Mouse (Mus musculus) ovary, adult 18-20 months (tissue): ENCODE results near the gene Lgr5.

ENCODE experiments used
- DNase-seq: peaks from one replicate; pipeline ENCODE4 v3.0.0; 2022; ENCODE audit warnings: low spot score, mixed read lengths

Gene Lgr5

DNA sequence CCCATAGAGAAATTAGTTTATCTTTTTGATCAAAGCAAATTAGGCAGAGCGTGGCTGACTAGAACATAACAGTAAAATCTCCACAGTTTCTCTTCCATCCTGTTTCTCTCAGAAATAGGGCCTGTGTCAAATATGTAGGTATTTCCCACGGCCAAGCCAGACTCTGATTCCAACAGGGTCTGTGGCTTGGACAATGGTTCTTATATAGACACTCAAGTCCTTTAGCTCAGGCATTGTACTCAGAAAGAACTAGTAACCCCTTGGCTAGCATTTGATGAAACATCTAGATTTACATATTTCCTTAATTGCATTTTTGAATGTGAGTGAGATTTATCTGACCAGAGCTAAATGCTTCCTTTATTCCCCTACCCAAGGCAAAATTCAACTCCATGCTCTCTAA lies 17.0 kb downstream of the Lgr5 start:
- no peak for DNase-seq

DNA sequence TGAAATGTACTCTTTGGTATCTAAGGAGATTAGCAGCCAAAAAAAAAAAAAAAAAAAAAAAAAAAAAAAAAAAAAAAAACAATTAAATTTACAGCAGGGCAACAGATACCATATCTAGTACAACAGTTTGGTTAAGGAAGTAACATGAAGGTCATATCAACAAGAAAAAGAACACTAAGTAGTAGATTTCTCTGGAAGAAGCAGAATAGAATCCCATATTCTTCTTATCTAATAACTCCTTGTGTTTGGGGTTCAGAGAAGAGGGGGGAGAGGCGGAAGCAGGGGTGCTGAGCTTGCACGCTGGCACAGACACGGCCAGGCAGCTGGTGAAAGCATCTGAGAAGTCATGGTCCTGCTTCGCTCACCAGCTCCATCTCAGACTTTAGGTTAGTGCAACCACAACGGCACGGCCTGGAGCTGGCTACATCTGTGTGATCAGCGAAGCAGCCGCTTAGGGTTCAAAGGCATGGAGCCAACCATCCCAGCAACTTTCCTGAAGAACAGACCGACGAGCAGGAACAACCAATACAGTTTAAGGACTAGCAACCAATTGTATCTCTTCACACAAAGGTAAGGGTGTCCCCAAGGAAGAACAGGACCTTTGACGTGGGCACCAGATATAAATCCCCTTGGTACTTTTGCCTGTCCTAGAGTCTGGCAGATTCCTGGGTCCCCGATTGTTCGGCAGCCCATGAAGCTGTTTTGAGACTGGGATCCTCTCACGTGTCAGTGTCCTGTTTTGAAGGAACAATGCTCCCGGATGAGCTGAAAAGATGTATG lies 17.7 kb downstream of the Lgr5 start, which contains the start of gene A930009A15Rik:
Gene A930009A15Rik (plus strand): TSS at position 275 of the 780 bp plus-strand sequence.
- DNase-seq = no peak

GRCm38 (mm10) chr10:115563961-115564360 lies 23.6 kb downstream of the Lgr5 start:
- no peak for DNase-seq

- DNase-seq = no peak
These were observed 24.5 kb downstream of the Lgr5 start for GRCm38 (mm10) chr10:115562911-115563686.

DNA sequence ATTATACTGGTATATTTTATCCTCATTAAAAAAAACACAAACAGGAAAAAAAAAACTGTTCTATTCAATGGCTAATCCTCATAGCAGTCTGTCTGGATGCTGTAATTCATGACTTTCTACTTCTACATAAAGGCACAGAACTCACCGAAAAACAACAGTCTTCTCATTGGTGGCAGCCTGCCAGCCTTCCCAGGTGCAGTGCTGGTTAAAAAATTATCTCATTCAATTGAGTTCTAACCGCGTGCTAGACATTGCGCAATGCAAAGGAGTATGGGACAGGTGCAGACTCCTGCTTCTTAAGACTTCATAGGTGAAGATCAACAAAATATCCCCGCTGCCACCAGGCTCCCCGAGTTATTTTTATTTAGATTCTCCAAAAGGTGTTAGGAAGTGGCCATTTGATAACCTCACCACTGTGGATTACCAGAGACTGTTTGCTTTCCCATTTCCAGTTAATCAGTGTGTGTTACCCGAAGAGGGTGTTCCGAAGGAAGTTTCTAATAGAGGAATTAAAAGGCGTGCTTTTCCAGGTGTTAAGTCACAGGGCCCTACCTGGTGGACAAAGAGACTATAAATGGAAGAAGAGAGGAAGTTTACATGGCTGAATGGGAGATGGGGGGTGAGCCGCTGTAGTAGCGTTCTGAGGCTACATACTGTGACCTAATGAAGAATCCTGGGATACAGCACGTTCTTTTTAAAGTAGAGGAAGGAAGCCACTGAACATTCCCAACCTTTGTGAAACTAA lies 26.3 kb downstream of the Lgr5 start:
- no peak for DNase-seq

GRCm38 (mm10) chr10:115556738-115557242 lies 30.8 kb downstream of the Lgr5 start:
- no peak for DNase-seq

GRCm38 (mm10) chr10:115555191-115555765 lies 32.3 kb downstream of the Lgr5 start:
- no peak for DNase-seq

- DNase-seq = no peak
These were observed 34.0 kb downstream of the Lgr5 start for GRCm38 (mm10) chr10:115553352-115554113.

DNA sequence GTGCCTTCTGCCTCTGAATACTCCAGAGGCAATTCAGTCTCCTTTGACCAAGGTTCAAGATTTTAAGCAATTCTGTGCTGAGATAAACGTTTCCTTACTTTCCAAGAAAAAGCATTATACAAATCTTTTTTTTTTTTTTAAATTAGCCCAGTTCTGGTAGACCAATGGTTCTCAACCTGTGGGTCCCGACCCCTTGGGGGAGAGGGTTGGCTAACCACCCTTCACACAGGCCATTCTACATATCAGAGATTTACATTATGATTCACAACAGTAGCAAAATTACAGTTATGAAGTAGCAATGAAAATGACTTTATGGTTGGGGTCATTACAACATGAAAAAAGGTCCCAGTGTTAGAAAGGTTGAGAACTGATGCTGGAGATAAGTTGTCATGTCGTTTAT lies 36.5 kb downstream of the Lgr5 start:
- DNase-seq = no peak

DNA sequence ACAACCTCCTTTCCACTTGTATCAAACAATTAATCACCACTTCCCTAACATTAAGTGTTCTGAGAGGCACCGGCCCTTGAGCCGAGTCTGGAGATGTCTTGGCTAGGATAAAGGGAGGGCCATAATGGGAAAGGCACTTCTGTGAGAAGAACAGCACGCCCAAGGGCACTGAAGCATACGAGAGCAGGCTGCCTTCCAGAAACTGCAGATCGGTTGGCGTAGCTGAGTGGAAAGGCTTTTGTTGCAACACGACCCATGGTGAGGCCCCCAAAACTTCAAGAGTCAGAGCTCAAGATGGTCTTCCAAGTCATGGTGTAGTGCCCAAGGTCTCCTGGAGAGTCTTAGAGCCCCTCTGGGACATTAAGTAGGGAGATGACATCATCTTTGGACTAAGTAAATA lies 37.3 kb downstream of the Lgr5 start:
- DNase-seq = no peak

DNA sequence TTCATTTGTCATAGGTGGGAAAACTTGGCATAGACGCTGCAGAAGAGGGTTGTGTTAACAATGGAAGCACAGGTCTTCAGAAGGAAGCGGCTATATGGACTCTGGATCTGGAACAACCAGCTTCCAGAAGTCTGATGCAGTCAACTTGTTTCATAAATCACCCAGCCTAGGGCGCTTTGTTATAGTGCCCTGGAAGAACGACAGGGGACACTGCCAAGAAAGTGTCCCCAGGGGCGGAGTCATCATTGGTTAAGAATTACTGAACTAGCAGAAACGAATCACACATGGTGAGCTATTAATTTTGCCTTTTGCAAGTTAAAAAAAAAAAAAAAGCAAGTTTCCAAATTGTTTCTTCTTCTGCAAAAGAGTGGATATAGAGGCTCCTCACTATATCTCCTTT lies 44.7 kb downstream of the Lgr5 start:
- no peak for DNase-seq

GRCm38 (mm10) chr10:115530746-115531145 lies 56.8 kb downstream of the Lgr5 start:
- no peak for DNase-seq

DNA sequence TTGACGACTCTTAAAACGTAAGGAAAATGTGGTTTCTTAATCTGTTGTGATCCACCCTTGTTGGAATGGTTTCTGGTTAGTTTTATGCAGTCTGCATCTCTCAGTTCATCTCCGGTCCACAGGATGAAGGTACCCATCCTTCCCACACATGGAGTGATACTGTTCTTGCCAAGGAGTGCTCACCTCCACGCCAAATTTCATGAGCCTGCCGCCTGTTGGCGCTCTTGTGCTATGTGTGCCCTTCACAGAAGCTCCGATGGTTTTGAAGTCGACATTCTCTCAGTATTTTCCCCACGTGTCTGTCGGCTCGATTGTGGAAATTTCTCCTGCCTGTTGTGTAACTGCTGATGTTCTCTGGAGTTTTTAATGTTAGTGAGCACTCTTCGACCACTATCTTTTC lies 57.8 kb downstream of the Lgr5 start:
- DNase-seq = no peak

DNA sequence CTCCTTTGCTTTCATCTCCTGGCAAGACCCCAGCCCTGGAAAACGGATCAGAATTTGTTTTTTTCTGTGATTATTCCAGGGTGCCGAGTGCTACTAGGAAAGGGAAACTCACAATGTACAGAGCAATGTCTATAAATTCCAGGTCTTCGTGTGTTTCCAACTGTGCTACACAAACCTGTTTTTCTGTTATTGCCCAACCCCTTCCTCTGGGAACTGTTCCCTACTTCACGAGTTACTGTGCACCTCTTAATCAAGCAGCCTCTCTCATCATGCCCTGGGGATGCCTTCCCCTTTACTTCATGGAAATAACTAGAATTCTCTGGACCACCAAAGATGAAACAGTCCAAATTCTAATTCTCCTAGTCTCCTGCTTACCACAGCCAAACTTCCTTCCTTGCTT lies 58.7 kb downstream of the Lgr5 start:
- DNase-seq = no peak

GRCm38 (mm10) chr10:115521081-115521451 lies 66.5 kb downstream of the Lgr5 start:
- no peak for DNase-seq

DNA sequence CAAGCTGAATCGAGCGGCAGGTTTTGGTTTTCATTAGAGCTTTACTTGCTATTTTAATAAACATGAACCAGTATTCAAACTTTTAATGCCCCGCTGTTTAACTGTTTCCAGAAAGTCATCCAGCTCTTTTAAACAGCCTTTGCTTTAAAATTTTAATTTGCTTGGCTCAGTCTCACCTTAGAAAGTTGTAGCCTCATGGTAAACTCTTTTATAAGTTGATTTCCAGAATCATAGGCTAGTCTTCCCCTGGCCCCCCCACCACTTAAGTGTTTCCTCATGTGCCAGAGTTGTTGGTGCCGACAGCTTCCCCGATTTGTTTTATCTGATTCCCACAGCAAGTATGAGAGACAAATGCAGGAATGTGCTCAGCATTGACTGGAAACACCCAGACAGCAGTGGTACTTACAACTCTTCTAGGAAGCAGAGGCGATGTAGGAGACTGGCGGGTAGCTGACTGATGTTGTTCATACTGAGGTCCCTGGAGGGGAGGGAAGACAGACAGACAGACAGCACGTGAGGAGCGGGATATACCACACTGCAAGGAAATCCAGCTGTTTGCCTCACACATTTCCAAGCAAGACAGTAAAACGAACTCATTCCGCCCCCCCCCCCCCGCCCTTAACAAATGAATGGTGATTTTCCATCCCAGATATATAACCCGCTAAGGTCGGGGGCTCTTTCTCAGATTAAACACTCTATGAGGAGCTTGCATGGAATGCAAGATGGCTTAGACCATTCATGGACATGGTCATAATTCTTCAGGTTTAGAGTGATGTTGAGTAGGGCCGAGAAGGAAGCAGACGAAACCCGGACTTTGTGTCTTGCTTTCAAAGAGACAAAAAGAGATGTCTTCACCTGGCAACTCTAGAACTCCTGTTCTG lies 67.1 kb downstream of the Lgr5 start:
- DNase-seq = no peak

DNA sequence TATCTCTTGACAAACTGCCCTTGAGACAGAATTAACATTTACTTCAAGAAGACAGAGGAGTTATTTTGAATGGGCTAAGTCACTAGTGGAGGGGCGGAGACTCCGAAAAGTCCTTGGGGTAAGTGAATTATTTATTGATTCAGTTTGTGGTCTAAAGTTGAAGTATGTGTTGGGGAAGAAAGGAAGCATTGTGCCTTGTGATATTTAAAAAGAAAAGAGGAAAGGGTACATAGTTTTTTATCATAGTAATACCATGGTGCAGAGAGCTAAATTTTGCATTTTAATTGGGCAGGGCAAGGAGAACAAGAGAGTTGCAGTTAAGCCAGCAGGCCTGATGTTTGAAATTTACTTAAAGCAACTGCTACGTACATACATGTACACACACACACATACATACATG lies 68.7 kb downstream of the Lgr5 start:
- DNase-seq = no peak

GRCm38 (mm10) chr10:115515503-115515902 lies 72.1 kb downstream of the Lgr5 start:
- DNase-seq = no peak

GRCm38 (mm10) chr10:115510959-115511358 lies 76.6 kb downstream of the Lgr5 start:
- no peak for DNase-seq

DNA sequence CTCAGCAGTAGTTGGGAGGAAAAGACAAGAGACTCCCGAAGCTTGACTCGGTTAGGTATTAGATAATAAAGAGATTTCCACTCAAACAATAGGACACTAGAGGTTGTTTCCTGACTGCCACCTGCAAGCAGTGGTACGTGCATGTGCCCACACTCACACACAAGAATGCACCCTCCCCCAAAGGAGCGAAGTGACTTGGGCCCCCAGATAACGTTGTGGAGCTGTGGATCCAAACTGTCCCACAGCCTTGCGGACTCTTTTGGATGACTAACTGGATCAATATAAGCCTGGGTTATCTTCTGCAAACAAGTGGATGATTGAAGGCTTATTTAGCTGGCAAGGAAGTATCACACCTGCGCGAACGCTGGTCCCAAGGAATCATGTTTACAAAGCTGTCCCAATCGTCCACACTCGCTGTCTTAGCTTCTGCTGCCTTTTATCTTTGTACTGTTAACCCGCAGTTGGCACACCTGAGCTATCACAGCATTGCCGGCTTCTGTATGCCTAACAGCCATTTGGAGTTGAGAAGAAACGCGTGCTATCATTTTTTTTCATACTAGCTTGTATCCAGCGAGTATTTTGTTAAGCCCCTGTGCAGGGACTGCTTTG lies 81.8 kb downstream of the Lgr5 start:
- no peak for DNase-seq
